Mouse (Mus musculus) lung, adult 2 months (tissue): ENCODE measurements around the gene Ddx54.

ENCODE experiments used
- CTCF ChIP-seq: fragments of 200-500 bp; IDR thresholded peaks from 2 replicates; pipeline ENCODE4 v1.5.1; 2011; ENCODE audit warnings: mild to moderate bottlenecking, low read length, control low read depth; ENCODE audit not compliant: insufficient read depth
- POLR2A ChIP-seq: fragments of 200-500 bp; IDR thresholded peaks from 2 replicates; pipeline ENCODE4 v1.6.1; 2011; ENCODE audit warnings: low read depth, mild to moderate bottlenecking, control low read depth, low read length, borderline replicate concordance; ENCODE audit errors: extremely low read depth

DNA sequence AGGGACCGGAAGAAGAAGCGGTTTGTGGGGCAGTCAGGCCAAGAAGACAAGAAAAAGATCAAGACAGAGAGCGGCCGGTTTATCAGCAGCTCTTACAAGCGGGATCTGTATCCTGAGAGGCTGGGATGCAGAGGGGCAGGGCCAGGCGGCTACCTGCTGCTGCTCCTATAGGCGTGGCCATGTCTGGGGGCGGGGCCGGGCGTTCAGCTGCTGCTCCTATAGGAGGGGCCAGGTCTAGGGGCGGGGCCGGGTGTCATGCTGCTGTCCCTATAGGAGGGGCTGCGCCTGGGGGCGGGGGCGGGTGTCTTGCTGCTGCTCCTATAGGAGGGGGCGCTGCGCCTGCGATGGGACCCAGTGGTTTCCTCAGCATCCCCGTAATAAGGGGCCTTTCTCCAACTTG, 13.9 kb downstream of the Ddx54 start:
- no peak for TF ChIP-seq CTCF
- no peak for TF ChIP-seq POLR2A
